Mouse (Mus musculus): ENCODE data around the gene 1700014D04Rik. TPM values are rescaled to one million over a fixed set of nuclear protein-coding genes. Genes with fewer than 3 reads are reported as not detected.
A peak's percentile ranks its signal among the peaks of the same experiment; 100 is the strongest.
"Not testable (repeated sequence)": the region's sequence is repeated elsewhere in the genome, so short reads cannot be mapped to it uniquely, and the experiment has no call there.

1700014D04Rik gene
- polyA plus RNA-seq, 1 experiment from 2014 or later = not detected

GRCm38 (mm10) chr13:59745462-59745861 is 1.1 kb downstream of the 1700014D04Rik start:
- Histone ChIP-seq H3K9ac (ENCODE audit: low read depth, low read length) (no peak overlapping the region), H3K9me3 (replicated peaks; ENCODE audit: control insufficient read depth, low read length) (no peaks in the 10 kb centered on the region), H3K27me3 (ENCODE audit: control insufficient read depth, insufficient read depth, low read depth, low read length) (no peaks in the 10 kb centered on the region), H3K36me3 (ENCODE audit: control insufficient read depth, insufficient read depth) (no peaks in the 10 kb centered on the region), H3K4me2 (ENCODE audit: low read depth, low read length) (no peak overlapping the region), H3K4me3 (ENCODE audit: low read depth, low read length) (no peak overlapping the region), H3K27ac (ENCODE audit: low read length) (no peak overlapping the region), H3K4me1 (ENCODE audit: control insufficient read depth, low read depth, low read length) (peaks cover 3% of the 10 kb centered on the region)
- ATAC-seq (ENCODE audit: low read depth) = no peak
- 48% methylated on average over 6 of the region's 6 CpGs for WGBS (ENCODE audit: insufficient replicate concordance)

GRCm38 (mm10) chr13:59741697-59742096 is 4.9 kb downstream of the 1700014D04Rik start:
- H3K27me3 ChIP-seq (ENCODE audit: control insufficient read depth, insufficient read depth, low read depth, low read length) = no peaks in the 10 kb centered on the region
- H3K9me3 ChIP-seq (replicated peaks; ENCODE audit: control insufficient read depth, low read length) = no peaks in the 10 kb centered on the region
- no peak overlapping the region for H3K4me2 ChIP-seq (ENCODE audit: low read depth, low read length)
- H3K27ac ChIP-seq (ENCODE audit: low read length) = no peak overlapping the region
- no peak overlapping the region for H3K4me3 ChIP-seq (ENCODE audit: low read depth, low read length)
- H3K9ac ChIP-seq (ENCODE audit: low read depth, low read length) = no peak overlapping the region
- H3K4me1 ChIP-seq (ENCODE audit: control insufficient read depth, low read depth, low read length) = peaks cover 36% of the 10 kb centered on the region
- WGBS (ENCODE audit: insufficient replicate concordance) = 47% methylated on average over 10 of the region's 10 CpGs
- no peaks in the 10 kb centered on the region for H3K36me3 ChIP-seq (ENCODE audit: control insufficient read depth, insufficient read depth)
- ATAC-seq (ENCODE audit: low read depth) = no peak

- H3K27me3 ChIP-seq (ENCODE audit: control insufficient read depth, insufficient read depth, low read depth, low read length) = no peaks in the 10 kb centered on the region
- no peaks in the 10 kb centered on the region for H3K9me3 ChIP-seq (replicated peaks; ENCODE audit: control insufficient read depth, low read length)
- H3K36me3 ChIP-seq (ENCODE audit: control insufficient read depth, insufficient read depth) = no peaks in the 10 kb centered on the region
- H3K9ac ChIP-seq (ENCODE audit: low read depth, low read length) = no peak overlapping the region
- no peak overlapping the region for H3K4me2 ChIP-seq (ENCODE audit: low read depth, low read length)
- no peak overlapping the region for H3K27ac ChIP-seq (ENCODE audit: low read length)
- peaks cover 37% of the 10 kb centered on the region for H3K4me1 ChIP-seq (ENCODE audit: control insufficient read depth, low read depth, low read length)
- WGBS (ENCODE audit: insufficient replicate concordance) = 89% methylated on average over 11 of the region's 11 CpGs
- ATAC-seq (ENCODE audit: low read depth) = no peak
- H3K4me3 ChIP-seq (ENCODE audit: low read depth, low read length) = no peak overlapping the region
Measured at GRCm38 (mm10) chr13:59741096-59741495, 5.5 kb downstream of the 1700014D04Rik start.

GRCm38 (mm10) chr13:59739397-59739796 is 7.2 kb downstream of the 1700014D04Rik start:
- Histone ChIP-seq H3K9me3 (replicated peaks; ENCODE audit: control insufficient read depth, low read length) (no peaks in the 10 kb centered on the region), H3K27me3 (ENCODE audit: control insufficient read depth, insufficient read depth, low read depth, low read length) (no peaks in the 10 kb centered on the region), H3K9ac (ENCODE audit: low read depth, low read length) (peak overlapping the region; percentile 37), H3K4me3 (ENCODE audit: low read depth, low read length) (peak overlapping the region; percentile 5; the same call in 1 of the 2 replicates), H3K4me1 (ENCODE audit: control insufficient read depth, low read depth, low read length) (peaks cover 54% of the 10 kb centered on the region), H3K27ac (ENCODE audit: low read length) (peak overlapping the region; percentile 92), H3K36me3 (ENCODE audit: control insufficient read depth, insufficient read depth) (no peaks in the 10 kb centered on the region), H3K4me2 (ENCODE audit: low read depth, low read length) (peak overlapping the region; percentile 53)
- WGBS (ENCODE audit: insufficient replicate concordance) = 36% methylated on average over 4 of the region's 4 CpGs
- ATAC-seq (ENCODE audit: low read depth) = peak; percentile 75

- Histone ChIP-seq H3K27me3 (ENCODE audit: control insufficient read depth, insufficient read depth, low read depth, low read length) (no peaks in the 10 kb centered on the region), H3K27ac (ENCODE audit: low read length) (peak overlapping the region; percentile 92), H3K4me2 (ENCODE audit: low read depth, low read length) (peak overlapping the region; percentile 53), H3K4me3 (ENCODE audit: low read depth, low read length) (peak overlapping the region; percentile 30), H3K36me3 (ENCODE audit: control insufficient read depth, insufficient read depth) (no peaks in the 10 kb centered on the region), H3K4me1 (ENCODE audit: control insufficient read depth, low read depth, low read length) (peaks cover 59% of the 10 kb centered on the region), H3K9ac (ENCODE audit: low read depth, low read length) (peak overlapping the region; percentile 47), H3K9me3 (replicated peaks; ENCODE audit: control insufficient read depth, low read length) (no peaks in the 10 kb centered on the region)
- peak; percentile 86 for ATAC-seq (ENCODE audit: low read depth)
- WGBS (ENCODE audit: insufficient replicate concordance) = 25% methylated on average over 2 of the region's 2 CpGs
Measured at GRCm38 (mm10) chr13:59738455-59738854, 8.1 kb downstream of the 1700014D04Rik start.

GRCm38 (mm10) chr13:59735190-59735589 is 11.4 kb downstream of the 1700014D04Rik start:
- H3K9ac ChIP-seq (ENCODE audit: low read depth, low read length) = no peak overlapping the region
- no peaks in the 10 kb centered on the region for H3K9me3 ChIP-seq (replicated peaks; ENCODE audit: control insufficient read depth, low read length)
- no peak overlapping the region for H3K4me2 ChIP-seq (ENCODE audit: low read depth, low read length)
- H3K4me1 ChIP-seq (ENCODE audit: control insufficient read depth, low read depth, low read length) = peaks cover 60% of the 10 kb centered on the region
- 23% methylated on average over 3 of the region's 3 CpGs for WGBS (ENCODE audit: insufficient replicate concordance)
- peak; percentile 12; the same call in 1 of the 2 replicates for ATAC-seq (ENCODE audit: low read depth)
- peak overlapping the region; percentile 54 for H3K27ac ChIP-seq (ENCODE audit: low read length)
- no peaks in the 10 kb centered on the region for H3K27me3 ChIP-seq (ENCODE audit: control insufficient read depth, insufficient read depth, low read depth, low read length)
- no peaks in the 10 kb centered on the region for H3K36me3 ChIP-seq (ENCODE audit: control insufficient read depth, insufficient read depth)
- H3K4me3 ChIP-seq (ENCODE audit: low read depth, low read length) = no peak overlapping the region

GRCm38 (mm10) chr13:59734347-59734746 is 12.2 kb downstream of the 1700014D04Rik start:
- not testable (repeated sequence) for H3K9ac ChIP-seq (ENCODE audit: low read depth, low read length); H3K36me3 ChIP-seq (ENCODE audit: control insufficient read depth, insufficient read depth); H3K4me3 ChIP-seq (ENCODE audit: low read depth, low read length); ATAC-seq (ENCODE audit: low read depth); H3K27me3 ChIP-seq (ENCODE audit: control insufficient read depth, insufficient read depth, low read depth, low read length); H3K9me3 ChIP-seq (replicated peaks; ENCODE audit: control insufficient read depth, low read length)
- peak overlapping the region; percentile 37; the same call in 1 of the 2 replicates for H3K27ac ChIP-seq (ENCODE audit: low read length)
- H3K4me1 ChIP-seq (ENCODE audit: control insufficient read depth, low read depth, low read length) = peaks cover 51% of the 10 kb centered on the region
- H3K4me2 ChIP-seq (ENCODE audit: low read depth, low read length) = peak overlapping the region; percentile 35
- 10% methylated on average over 6 of the region's 6 CpGs for WGBS (ENCODE audit: insufficient replicate concordance)

- ATAC-seq (ENCODE audit: low read depth) = no peak
- H3K9ac ChIP-seq (ENCODE audit: low read depth, low read length) = no peak overlapping the region
- H3K4me2 ChIP-seq (ENCODE audit: low read depth, low read length) = peak overlapping the region; percentile 35
Measured at GRCm38 (mm10) chr13:59733936-59734335, 12.6 kb downstream of the 1700014D04Rik start.

GRCm38 (mm10) chr13:59731652-59732051 is 14.9 kb downstream of the 1700014D04Rik start, which contains the start of gene Spata31d1d:
Spata31d1d (minus strand) TSS chr13:59731752.
- Histone ChIP-seq H3K9ac (ENCODE audit: low read depth, low read length) (no peak within 1 kb of the TSS), H3K9me3 (replicated peaks; ENCODE audit: control insufficient read depth, low read length) (no peaks in the 10 kb centered on the region), H3K27me3 (ENCODE audit: control insufficient read depth, insufficient read depth, low read depth, low read length) (peaks cover 6% of the 10 kb centered on the region; the same call in 1 of the 2 replicates), H3K36me3 (ENCODE audit: control insufficient read depth, insufficient read depth) (no peaks in the 10 kb centered on the region), H3K4me2 (ENCODE audit: low read depth, low read length) (no peak within 1 kb of the TSS), H3K4me3 (ENCODE audit: low read depth, low read length) (no peak within 1 kb of the TSS), H3K27ac (ENCODE audit: low read length) (no peak within 1 kb of the TSS), H3K4me1 (ENCODE audit: control insufficient read depth, low read depth, low read length) (peaks cover 38% of the 10 kb centered on the region)
- WGBS (ENCODE audit: insufficient replicate concordance) = 33% methylated on average over 7 of the region's 7 CpGs
- no peak for ATAC-seq (ENCODE audit: low read depth)

More at GRCm38 (mm10) chr13:59733936-59734335, 12.6 kb downstream of the 1700014D04Rik start:
- no peak overlapping the region for H3K4me3 ChIP-seq (ENCODE audit: low read depth, low read length)
- H3K27ac ChIP-seq (ENCODE audit: low read length) = 0 out of 2 replicates have a peak overlapping the region, but pooled peaks have one; percentile 37
- no peaks in the 10 kb centered on the region for H3K27me3 ChIP-seq (ENCODE audit: control insufficient read depth, insufficient read depth, low read depth, low read length)
- H3K36me3 ChIP-seq (ENCODE audit: control insufficient read depth, insufficient read depth) = no peaks in the 10 kb centered on the region
- 58% methylated on average over 2 of the region's 4 CpGs for WGBS (ENCODE audit: insufficient replicate concordance)
- H3K4me1 ChIP-seq (ENCODE audit: control insufficient read depth, low read depth, low read length) = peaks cover 47% of the 10 kb centered on the region
- no peaks in the 10 kb centered on the region for H3K9me3 ChIP-seq (replicated peaks; ENCODE audit: control insufficient read depth, low read length)
